Mouse (Mus musculus): ENCODE data around the gene Bnc2.

DNA sequence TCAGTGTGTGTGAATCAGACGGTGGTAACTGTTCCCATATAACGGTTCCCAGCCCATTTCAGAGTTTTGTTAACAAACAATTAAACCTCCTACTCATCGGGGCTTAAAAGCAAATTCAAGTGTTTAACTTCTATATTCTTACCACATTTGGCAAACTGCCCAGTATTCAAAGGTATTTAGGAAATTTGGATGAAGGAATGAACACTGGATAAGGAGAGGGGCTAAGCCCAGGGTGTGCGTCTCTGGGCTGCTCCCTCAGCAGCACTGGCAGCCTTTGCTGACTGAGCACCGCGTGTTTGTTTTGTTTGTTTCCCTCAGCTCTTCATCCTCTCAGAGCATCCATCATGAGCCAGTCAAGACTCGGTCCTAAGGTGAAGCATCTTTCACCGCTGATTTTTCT is 109.0 kb downstream of the Bnc2 start:
- no peak for TF ChIP-seq CTCF (IDR thresholded peaks at IDR 0.05; ENCODE audit: insufficient read depth, low read length)
- no peak for TF ChIP-seq POLR2A (IDR thresholded peaks at IDR 0.05; ENCODE audit: borderline replicate concordance, extremely low read depth, low read depth, low read length)
